8 mouse cellular contexts compared by ENCODE assay signal in the genomic region with DNA sequence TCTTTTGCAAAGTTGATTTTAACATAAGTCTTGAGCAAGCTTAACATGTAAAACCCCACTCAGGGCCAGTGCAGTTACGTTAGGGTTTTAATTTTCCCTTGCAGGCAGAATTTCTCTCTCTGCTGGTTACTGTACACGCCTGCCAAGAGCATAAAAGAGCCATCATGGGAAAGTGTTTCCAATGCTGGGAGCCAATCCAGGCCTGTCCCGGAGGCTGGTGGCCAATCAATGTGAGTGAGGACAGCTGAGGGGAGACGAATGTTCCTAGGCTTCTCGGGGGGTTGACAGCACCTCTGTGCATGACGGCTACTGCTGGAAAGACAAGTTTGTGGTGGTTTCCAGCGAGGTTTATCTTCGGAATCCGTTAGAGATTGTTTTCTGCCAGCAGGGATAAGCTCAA.
DNase-seq lines count a peak whose midpoint lies in the region; ATAC-seq and TF ChIP-seq lines count a peak whose summit lies in the region.
"Had no signal": no experiment of that assay in that cellular context is flagged by ENCODE, and none has a peak within 500 bp of the region (broad histone marks: within the 10 kb centered on the region; RNA-seq: fewer than 3 reads in every experiment).

No protein-coding gene starts in this region.

- no peaks in the 10 kb centered on the region for H3K9me3 ChIP-seq in kidney, postnatal 0 days (replicated peaks; ENCODE audit: low read length)
- no peaks in the 10 kb centered on the region for H3K9me3 ChIP-seq in kidney, embryonic 14.5 days (ENCODE audit: control insufficient read depth, low read length)
- H3K9me3 ChIP-seq in forebrain, postnatal 0 days (ENCODE audit: low read length) = no peaks in the 10 kb centered on the region
- H3K9me3 ChIP-seq: neural tube, embryonic 12.5 days had no signal

- H3K27ac ChIP-seq in kidney, postnatal 0 days = no peak overlapping the region
- no peak overlapping the region for H3K27ac ChIP-seq in kidney, embryonic 14.5 days (ENCODE audit: low read depth, low read length)
- no peak overlapping the region for H3K27ac ChIP-seq in forebrain, postnatal 0 days (ENCODE audit: low read depth, low read length)
- H3K27ac ChIP-seq: neural tube, embryonic 12.5 days had no signal

- H3K36me3 ChIP-seq in kidney, postnatal 0 days (ENCODE audit: insufficient read depth, low read length) = no peaks in the 10 kb centered on the region
- H3K36me3 ChIP-seq in kidney, embryonic 14.5 days (ENCODE audit: control insufficient read depth, insufficient read depth, low read length) = no peaks in the 10 kb centered on the region
- no peaks in the 10 kb centered on the region for H3K36me3 ChIP-seq in forebrain, postnatal 0 days (ENCODE audit: insufficient read depth)
- H3K36me3 ChIP-seq: neural tube, embryonic 12.5 days had no signal

- ATAC-seq in kidney, postnatal 0 days (replicated peaks; ENCODE audit: low FRiP score, low read depth) = no peak
- ATAC-seq in kidney, embryonic 14.5 days (ENCODE audit: low FRiP score, low TSS enrichment) = no peak
- ATAC-seq in forebrain, postnatal 0 days = peak; percentile 89
- no peak for ATAC-seq in megakaryocyte progenitor cell, adult 5-6 weeks (replicated peaks; ENCODE audit: poor library complexity)

- H3K4me1 ChIP-seq in kidney, postnatal 0 days (replicated peaks; ENCODE audit: insufficient read depth, low read length) = peaks cover 8% of the 10 kb centered on the region; the same call in 1 of the 2 replicates
- peaks cover 4% of the 10 kb centered on the region; the same call in 1 of the 2 replicates for H3K4me1 ChIP-seq in kidney, embryonic 14.5 days (ENCODE audit: control insufficient read depth, insufficient read depth, low read length)
- H3K4me1 ChIP-seq in forebrain, postnatal 0 days (ENCODE audit: insufficient read depth) = no peaks in the 10 kb centered on the region

- H3K9ac ChIP-seq in kidney, postnatal 0 days (ENCODE audit: low read depth, low read length) = no peak overlapping the region
- H3K9ac ChIP-seq in kidney, embryonic 14.5 days (ENCODE audit: low read depth, low read length) = no peak overlapping the region
- no peak overlapping the region for H3K9ac ChIP-seq in forebrain, postnatal 0 days
- H3K9ac ChIP-seq: neural tube, embryonic 12.5 days had no signal

- WGBS in kidney, postnatal 0 days = 59% methylated on average over 9 of the region's 9 CpGs
- 62% methylated on average over 9 of the region's 9 CpGs for WGBS in kidney, embryonic 14.5 days
- WGBS in forebrain, postnatal 0 days = 27% methylated on average over 9 of the region's 9 CpGs

- no peak for TF ChIP-seq POLR2A in brain, embryonic 14.5 days (IDR thresholded peaks at IDR 0.05; ENCODE audit: borderline replicate concordance, extremely low read depth, insufficient read depth, insufficient read length, poor library complexity, severe bottlenecking)

- H3K27me3 ChIP-seq in kidney, postnatal 0 days (ENCODE audit: insufficient read depth, low read length) = no peaks in the 10 kb centered on the region
- no peaks in the 10 kb centered on the region for H3K27me3 ChIP-seq in kidney, embryonic 14.5 days (ENCODE audit: control insufficient read depth, insufficient read depth, low read length)
- H3K27me3 ChIP-seq in forebrain, postnatal 0 days (ENCODE audit: insufficient read depth, low read length) = no peaks in the 10 kb centered on the region
- H3K27me3 ChIP-seq: neural tube, embryonic 12.5 days had no signal

- H3K4me3 ChIP-seq in kidney, postnatal 0 days (replicated peaks; ENCODE audit: low read depth, low read length) = no peak overlapping the region
- no peak overlapping the region for H3K4me3 ChIP-seq in kidney, embryonic 14.5 days (ENCODE audit: low read length)
- no peak overlapping the region for H3K4me3 ChIP-seq in forebrain, postnatal 0 days (ENCODE audit: low read depth, low read length)
- H3K4me3 ChIP-seq: neural tube, embryonic 12.5 days had no signal

- H3K4me2 ChIP-seq in kidney, postnatal 0 days (ENCODE audit: low read length) = no peak overlapping the region
- no peak overlapping the region for H3K4me2 ChIP-seq in kidney, embryonic 14.5 days (replicated peaks; ENCODE audit: low read depth, low read length)
- no peak overlapping the region for H3K4me2 ChIP-seq in forebrain, postnatal 0 days (ENCODE audit: low read depth)

- peak; percentile 38 for DNase-seq in kidney, postnatal 0 days (ENCODE audit: low spot score)
- peak; percentile 78 for DNase-seq in brain, embryonic 14.5 days (ENCODE audit: low read depth)
- peak; percentile 63 for DNase-seq in forebrain, postnatal 0 days
- DNase-seq in heart, postnatal 25 days (ENCODE audit: low spot score) = peak; percentile 43
- DNase-seq in thymus, postnatal 25 days = no peak

- intact Hi-C loops in heart, postnatal 25 days (cut with DNase I) = loop anchor here (2.0 kb wide), 1 partner anchor 56 kb away; no protein-coding TSS in a partner anchor

- no peak for TF ChIP-seq CTCF in kidney, postnatal 0 days (IDR thresholded peaks at IDR 0.05; ENCODE audit: low read depth)
- TF ChIP-seq CTCF in brain, embryonic 14.5 days (IDR thresholded peaks at IDR 0.05; ENCODE audit: borderline replicate concordance, extremely low read depth, insufficient read depth, insufficient read length) = no peak
- no peak for TF ChIP-seq CTCF in forebrain, postnatal 0 days (IDR thresholded peaks at IDR 0.05; ENCODE audit: low read depth)
